Mouse (Mus musculus): Measurements from ENCODE around the gene Arl3. TPM values are rescaled to one million over a fixed set of nuclear protein-coding genes. Genes with fewer than 3 reads are reported as not detected.

Gene Arl3
- total and polyA plus RNA-seq, 3 experiments, result 7.9 to 18.9 (median 12.0) TPM

GRCm38 (mm10) chr19:46548110-46548509 lies 24.9 kb downstream of the Arl3 start:
- DNase-seq (ENCODE audit: low spot score), result no peak
- no peaks in the 10 kb centered on the region for H3K9me3 ChIP-seq (replicated peaks)
- H3K36me3 ChIP-seq (replicated peaks), result peaks cover 3% of the 10 kb centered on the region
- no peak for ATAC-seq (ENCODE audit: extremely low read depth, insufficient number of reproducible peaks, low FRiP score, poor library complexity, severe bottlenecking)
- no peak overlapping the region for H3K4me3 ChIP-seq (ENCODE audit: low read depth, low read length)
- TF ChIP-seq CTCF (IDR thresholded peaks at IDR 0.05; ENCODE audit: low read depth, low read length) (no peak), GATA1 (IDR thresholded peaks at IDR 0.05; ENCODE audit: borderline replicate concordance, low read length) (no peak), GATA2 (IDR thresholded peaks at IDR 0.05; ENCODE audit: borderline replicate concordance, low read depth, low read length) (no peak), POLR2AphosphoS5 (IDR thresholded peaks at IDR 0.05; ENCODE audit: insufficient replicate concordance, low read depth, low read length) (no peak), TAL1 (conservative IDR thresholded peaks at IDR 0.05; ENCODE audit: low read depth, low read length) (no peak)
- H3K4me1 ChIP-seq (ENCODE audit: insufficient read depth, low read depth, low read length), result no peaks in the 10 kb centered on the region
- peaks cover 2% of the 10 kb centered on the region; the same call in 1 of the 2 replicates for H3K27me3 ChIP-seq (ENCODE audit: insufficient read depth, low read length)

- H3K27me3 ChIP-seq (ENCODE audit: insufficient read depth, low read length), result peaks cover 2% of the 10 kb centered on the region; the same call in 1 of the 2 replicates
- no peaks in the 10 kb centered on the region for H3K4me1 ChIP-seq (ENCODE audit: insufficient read depth, low read depth, low read length)
- no peak for DNase-seq (ENCODE audit: low spot score)
- TF ChIP-seq GATA2 (IDR thresholded peaks at IDR 0.05; ENCODE audit: borderline replicate concordance, low read depth, low read length), result no peak
- TF ChIP-seq GATA1 (IDR thresholded peaks at IDR 0.05; ENCODE audit: borderline replicate concordance, low read length), result no peak
- no peak for TF ChIP-seq TAL1 (conservative IDR thresholded peaks at IDR 0.05; ENCODE audit: low read depth, low read length)
- no peak for TF ChIP-seq CTCF (IDR thresholded peaks at IDR 0.05; ENCODE audit: low read depth, low read length)
- TF ChIP-seq POLR2AphosphoS5 (IDR thresholded peaks at IDR 0.05; ENCODE audit: insufficient replicate concordance, low read depth, low read length), result no peak
- no peaks in the 10 kb centered on the region for H3K9me3 ChIP-seq (replicated peaks)
- H3K4me3 ChIP-seq (ENCODE audit: low read depth, low read length), result no peak overlapping the region
- peaks cover 3% of the 10 kb centered on the region for H3K36me3 ChIP-seq (replicated peaks)
- ATAC-seq (ENCODE audit: extremely low read depth, insufficient number of reproducible peaks, low FRiP score, poor library complexity, severe bottlenecking), result no peak
Measured at GRCm38 (mm10) chr19:46547565-46547964, 25.4 kb downstream of the Arl3 start.

- DNase-seq (ENCODE audit: low spot score) (no peak), ATAC-seq (ENCODE audit: extremely low read depth, insufficient number of reproducible peaks, low FRiP score, poor library complexity, severe bottlenecking) (no peak)
- Histone ChIP-seq H3K36me3 (replicated peaks) (no peaks in the 10 kb centered on the region), H3K27me3 (ENCODE audit: insufficient read depth, low read length) (peaks cover 2% of the 10 kb centered on the region; the same call in 1 of the 2 replicates), H3K4me1 (ENCODE audit: insufficient read depth, low read depth, low read length) (peaks cover 4% of the 10 kb centered on the region; the same call in 1 of the 2 replicates), H3K4me3 (ENCODE audit: low read depth, low read length) (no peak overlapping the region), H3K9me3 (replicated peaks) (no peaks in the 10 kb centered on the region)
- no peak for TF ChIP-seq GATA2 (IDR thresholded peaks at IDR 0.05; ENCODE audit: borderline replicate concordance, low read depth, low read length)
- no peak for TF ChIP-seq TAL1 (conservative IDR thresholded peaks at IDR 0.05; ENCODE audit: low read depth, low read length)
- no peak for TF ChIP-seq POLR2AphosphoS5 (IDR thresholded peaks at IDR 0.05; ENCODE audit: insufficient replicate concordance, low read depth, low read length)
- no peak for TF ChIP-seq GATA1 (IDR thresholded peaks at IDR 0.05; ENCODE audit: borderline replicate concordance, low read length)
- TF ChIP-seq CTCF (IDR thresholded peaks at IDR 0.05; ENCODE audit: low read depth, low read length), result no peak
Measured at GRCm38 (mm10) chr19:46542750-46543149, 30.2 kb downstream of the Arl3 start.

GRCm38 (mm10) chr19:46538213-46538612 lies 34.8 kb downstream of the Arl3 start:
- ATAC-seq (ENCODE audit: extremely low read depth, insufficient number of reproducible peaks, low FRiP score, poor library complexity, severe bottlenecking) (no peak), DNase-seq (ENCODE audit: low spot score) (no peak)
- no peaks in the 10 kb centered on the region for H3K36me3 ChIP-seq (replicated peaks)
- peaks cover 4% of the 10 kb centered on the region for H3K4me1 ChIP-seq (ENCODE audit: insufficient read depth, low read depth, low read length)
- TF ChIP-seq CTCF (IDR thresholded peaks at IDR 0.05; ENCODE audit: low read depth, low read length) (peak; percentile 22; the same call in 1 of the 2 replicates), GATA2 (IDR thresholded peaks at IDR 0.05; ENCODE audit: borderline replicate concordance, low read depth, low read length) (no peak)
- H3K9me3 ChIP-seq (replicated peaks), result no peaks in the 10 kb centered on the region
- H3K27me3 ChIP-seq (ENCODE audit: insufficient read depth, low read length), result peaks cover 10% of the 10 kb centered on the region; the same call in 1 of the 2 replicates
- H3K4me3 ChIP-seq (ENCODE audit: low read depth, low read length), result no peak overlapping the region

- DNase-seq (ENCODE audit: low spot score), result no peak
- no peak for ATAC-seq (ENCODE audit: extremely low read depth, insufficient number of reproducible peaks, low FRiP score, poor library complexity, severe bottlenecking)
- Histone ChIP-seq H3K4me3 (ENCODE audit: low read depth, low read length) (no peak overlapping the region), H3K4me1 (ENCODE audit: insufficient read depth, low read depth, low read length) (peaks cover 12% of the 10 kb centered on the region), H3K27me3 (ENCODE audit: insufficient read depth, low read length) (peaks cover 10% of the 10 kb centered on the region; the same call in 1 of the 2 replicates), H3K36me3 (replicated peaks) (no peaks in the 10 kb centered on the region), H3K9me3 (replicated peaks) (no peaks in the 10 kb centered on the region)
- TF ChIP-seq CTCF (IDR thresholded peaks at IDR 0.05; ENCODE audit: low read depth, low read length), result no peak
Measured at GRCm38 (mm10) chr19:46537357-46537756, 35.6 kb downstream of the Arl3 start.

GRCm38 (mm10) chr19:46534542-46535098 lies 38.4 kb downstream of the Arl3 start:
- Histone ChIP-seq H3K36me3 (replicated peaks) (no peaks in the 10 kb centered on the region), H3K9me3 (replicated peaks) (no peaks in the 10 kb centered on the region), H3K27me3 (ENCODE audit: insufficient read depth, low read length) (peaks cover 20% of the 10 kb centered on the region), H3K4me3 (ENCODE audit: low read depth, low read length) (no peak overlapping the region), H3K4me1 (ENCODE audit: insufficient read depth, low read depth, low read length) (peaks cover 28% of the 10 kb centered on the region)
- ATAC-seq (ENCODE audit: extremely low read depth, insufficient number of reproducible peaks, low FRiP score, poor library complexity, severe bottlenecking) (no peak), DNase-seq (ENCODE audit: low spot score) (no peak)
- TF ChIP-seq POLR2AphosphoS5 (IDR thresholded peaks at IDR 0.05; ENCODE audit: insufficient replicate concordance, low read depth, low read length), result no peak

- TF ChIP-seq GATA1 (IDR thresholded peaks at IDR 0.05; ENCODE audit: borderline replicate concordance, low read length) (no peak), CTCF (IDR thresholded peaks at IDR 0.05; ENCODE audit: low read depth, low read length) (no peak), POLR2AphosphoS5 (IDR thresholded peaks at IDR 0.05; ENCODE audit: insufficient replicate concordance, low read depth, low read length) (no peak), TAL1 (conservative IDR thresholded peaks at IDR 0.05; ENCODE audit: low read depth, low read length) (no peak), GATA2 (IDR thresholded peaks at IDR 0.05; ENCODE audit: borderline replicate concordance, low read depth, low read length) (no peak)
- no peak for DNase-seq (ENCODE audit: low spot score)
- Histone ChIP-seq H3K27me3 (ENCODE audit: insufficient read depth, low read length) (peaks cover 29% of the 10 kb centered on the region), H3K36me3 (replicated peaks) (no peaks in the 10 kb centered on the region), H3K4me1 (ENCODE audit: insufficient read depth, low read depth, low read length) (peaks cover 31% of the 10 kb centered on the region), H3K4me3 (ENCODE audit: low read depth, low read length) (no peak overlapping the region), H3K9me3 (replicated peaks) (no peaks in the 10 kb centered on the region)
- no peak for ATAC-seq (ENCODE audit: extremely low read depth, insufficient number of reproducible peaks, low FRiP score, poor library complexity, severe bottlenecking)
Measured at GRCm38 (mm10) chr19:46533525-46533924, 39.5 kb downstream of the Arl3 start.
